Mouse (Mus musculus) C2C12 (cell line): ENCODE results near the gene Wdr35.

Experiments
- CEBPB ChIP-seq: IDR thresholded peaks from one replicate; pipeline ENCODE4 v1.6.1; 2011; ENCODE audit warnings: low read depth, mild to moderate bottlenecking, control low read depth, moderate library complexity
- CTCF ChIP-seq: IDR thresholded peaks from one replicate; pipeline ENCODE4 v1.5.1; 2011; ENCODE audit not compliant: control insufficient read depth, insufficient read depth, insufficient read length
- FOSL1 ChIP-seq: IDR thresholded peaks from one replicate; pipeline ENCODE4 v1.8.0; 2011; ENCODE audit warnings: mild to moderate bottlenecking, low read length; ENCODE audit not compliant: poor library complexity, insufficient read depth, severe bottlenecking
- MAX ChIP-seq: IDR thresholded peaks from one replicate; pipeline ENCODE4 v1.6.1; 2011; ENCODE audit warnings: mild to moderate bottlenecking, control low read depth
- MYOD1 ChIP-seq: IDR thresholded peaks from one replicate; pipeline ENCODE4 v1.6.1; 2011; ENCODE audit warnings: low read depth; ENCODE audit not compliant: control insufficient read depth, insufficient read length
- MYOG ChIP-seq: IDR thresholded peaks from one replicate; pipeline ENCODE4 v1.6.1; 2011; ENCODE audit not compliant: control insufficient read depth, insufficient read length; ENCODE audit errors: extremely low read depth
- USF1 ChIP-seq: IDR thresholded peaks from one replicate; pipeline ENCODE4 v1.6.1; 2011; ENCODE audit warnings: low read depth, mild to moderate bottlenecking, control low read depth, moderate library complexity

- no peak for TF ChIP-seq CTCF
- no peak for TF ChIP-seq USF1
- no peak for TF ChIP-seq MYOD1
- TF ChIP-seq FOSL1, result no peak
- TF ChIP-seq MYOG, result no peak
- TF ChIP-seq MAX, result no peak
- TF ChIP-seq CEBPB, result no peak
These were observed 86.3 kb downstream of the Wdr35 start for GRCm38 (mm10) chr12:9059965-9060364.
